Mouse (Mus musculus) stomach, embryonic 14.5 days (tissue): ENCODE results near the gene Snx20. TPM values are rescaled to one million over a fixed set of nuclear protein-coding genes. Genes with fewer than 3 reads are reported as not detected.

Source experiments
- ATAC-seq: fragments of 200-750 bp; cut with Nextera tagmentation; 2 replicates; pipeline ENCODE4 v1.8.0; 2017; ENCODE audit warnings: low read depth, moderate TSS enrichment; ENCODE audit not compliant: insufficient number of reproducible peaks, insufficient read depth, low FRiP score
- H3K27ac ChIP-seq: fragments of 300-500 bp; sonication (generic); 2 replicates; pipeline ENCODE4 v1.5.1; 2014; ENCODE audit warnings: mild to moderate bottlenecking, low read length, moderate library complexity, mixed read lengths
- H3K27me3 ChIP-seq: fragments of 300-500 bp; sonication (generic); 2 replicates; pipeline ENCODE4 v1.6.1; 2014; ENCODE audit warnings: low read length, control low read depth, mixed read lengths; ENCODE audit not compliant: control insufficient read depth, insufficient read depth
- H3K36me3 ChIP-seq: fragments of 300-500 bp; sonication (generic); 2 replicates; pipeline ENCODE4 v1.6.1; 2014; ENCODE audit warnings: mild to moderate bottlenecking, control low read depth, low read length, moderate library complexity, mixed read lengths; ENCODE audit not compliant: control insufficient read depth, insufficient read depth
- H3K4me1 ChIP-seq: fragments of 300-500 bp; sonication (generic); 2 replicates; pipeline ENCODE4 v1.6.1; 2014; ENCODE audit warnings: low read length, control low read depth, mixed read lengths; ENCODE audit not compliant: control insufficient read depth, insufficient read depth
- H3K4me2 ChIP-seq: fragments of 300-500 bp; sonication (generic); replicated peaks from 2 replicates; pipeline ENCODE4 v1.6.1; 2014; ENCODE audit warnings: low read depth, low read length, control low read depth
- H3K4me3 ChIP-seq: fragments of 300-500 bp; sonication (generic); 2 replicates; pipeline ENCODE4 v1.5.1; 2014; ENCODE audit warnings: low read depth, low read length, control low read depth
- H3K9ac ChIP-seq: fragments of 300-500 bp; sonication (generic); replicated peaks from 2 replicates; pipeline ENCODE4 v1.6.1; 2014; ENCODE audit warnings: low read depth, mild to moderate bottlenecking, control low read depth, low read length, moderate library complexity, mixed read lengths
- H3K9me3 ChIP-seq: fragments of 300-500 bp; sonication (generic); 2 replicates; pipeline ENCODE4 v1.6.1; 2016; ENCODE audit warnings: low read depth, low read length, control low read depth; ENCODE audit not compliant: control insufficient read depth
- WGBS: fragments of 180-500 bp; shearing (Covaris S2); extraction: QIAGEN DNeasy Blood & Tissue Kit; methylation state at CpG from one replicate; pipeline ENCODE4 v1.1.7; 2014; 5-methylcytosine and 5-hydroxymethylcytosine counted together
- polyA plus RNA-seq: library from polyadenylated mRNA; unstranded; fragments of >200 nt; fragmentation: Nextera tagmentation; extraction: Ambion mirVana; gene quantifications from 2 replicates; pipeline ENCODE4 v1.2.1, GENCODE M21; 2014

Snx20 gene
- 1.2 and 2.4 TPM in 2 replicates for polyA plus RNA-seq

DNA sequence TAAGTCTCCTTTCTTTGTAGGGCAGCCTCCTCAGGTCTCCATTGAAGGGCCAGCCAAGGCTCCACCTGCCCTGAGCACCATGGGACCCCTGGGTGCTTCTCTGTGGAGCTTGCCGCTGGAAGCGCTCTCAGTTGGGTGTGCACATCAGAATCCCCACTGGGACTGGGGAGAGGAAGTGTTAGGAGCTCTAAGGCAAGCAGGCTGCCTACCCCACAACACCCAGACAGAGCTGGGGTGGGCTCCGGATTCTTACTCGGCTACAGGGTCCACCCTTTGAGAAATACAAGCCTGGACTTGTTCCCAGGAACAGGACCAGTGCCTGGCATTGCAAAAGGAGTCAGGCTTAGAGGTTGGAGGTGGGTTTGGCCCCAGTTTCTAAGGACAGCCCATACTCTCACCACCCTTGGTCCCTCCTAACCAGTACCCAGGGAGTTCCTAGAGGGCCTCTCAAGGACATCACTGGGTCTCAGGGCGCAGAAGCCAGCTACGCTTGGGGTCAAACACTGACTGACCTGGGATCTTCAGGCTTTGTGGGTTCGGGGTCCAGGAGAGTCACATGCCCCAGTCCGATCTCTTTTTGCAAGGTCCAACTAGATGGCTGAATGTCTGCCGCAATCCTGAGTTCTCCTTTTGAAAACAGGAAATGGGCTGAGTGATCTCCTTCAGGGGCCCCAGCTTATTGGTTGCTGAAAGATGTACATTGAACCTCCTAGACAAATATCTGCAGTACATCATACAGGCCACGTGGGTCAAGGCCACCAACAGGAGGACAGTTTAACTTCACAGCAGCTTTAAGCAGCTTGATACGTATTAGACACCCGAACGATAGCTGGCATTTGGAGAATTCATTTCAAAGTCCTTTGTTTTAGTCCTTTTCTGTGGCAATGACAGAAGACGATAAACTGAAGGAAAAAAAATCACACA is at the start of gene Snx20:
Gene Snx20 (minus strand): TSS at position 655 of the 924 bp plus-strand sequence.
- H3K4me3 ChIP-seq, result no peak within 1 kb of the TSS
- no peaks in the 10 kb centered on the region for H3K9me3 ChIP-seq
- no peaks in the 10 kb centered on the region for H3K36me3 ChIP-seq
- H3K27ac ChIP-seq, result no peak within 1 kb of the TSS
- WGBS, result 75% methylated on average over 14 of the region's 14 CpGs
- no peak for ATAC-seq
- H3K4me2 ChIP-seq, result no peak within 1 kb of the TSS
- H3K9ac ChIP-seq, result no peak within 1 kb of the TSS
- no peaks in the 10 kb centered on the region for H3K27me3 ChIP-seq
- no peaks in the 10 kb centered on the region for H3K4me1 ChIP-seq

DNA sequence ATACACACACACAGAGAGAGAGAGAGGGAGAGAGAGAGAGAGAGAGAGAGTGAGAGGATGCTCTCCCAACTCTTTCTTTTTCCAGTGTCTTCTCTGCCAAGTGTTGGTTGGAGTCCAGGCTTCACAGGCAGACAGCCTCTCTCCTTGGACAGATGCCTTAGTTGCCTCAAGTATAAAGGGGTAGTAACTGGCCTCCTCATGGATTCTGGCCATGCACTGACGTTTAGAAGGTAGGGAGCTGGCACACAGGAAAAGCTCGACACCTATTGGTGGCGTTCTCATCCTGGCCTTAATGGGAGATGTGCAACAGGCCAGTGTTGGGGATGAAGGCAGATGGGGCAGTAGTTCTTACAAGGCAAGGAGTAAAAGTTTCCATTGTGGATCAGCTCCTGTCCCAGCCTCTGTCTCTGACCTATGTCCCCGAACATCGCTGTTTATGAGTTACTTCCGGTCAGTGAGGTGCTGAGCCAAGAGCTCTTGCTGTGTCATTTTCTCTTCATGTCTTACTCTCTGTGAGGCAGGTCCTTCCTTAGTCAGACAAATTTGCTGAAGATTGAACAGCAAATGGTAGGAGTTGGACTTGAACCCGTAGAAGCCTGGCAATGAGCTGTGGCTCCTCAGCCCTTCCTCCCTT is 47.8 kb upstream of the Snx20 start:
- H3K9me3 ChIP-seq, result no peaks in the 10 kb centered on the region
- no peaks in the 10 kb centered on the region for H3K36me3 ChIP-seq
- H3K27ac ChIP-seq, result no peak overlapping the region
- H3K4me1 ChIP-seq, result no peaks in the 10 kb centered on the region
- no peak for ATAC-seq
- no peak overlapping the region for H3K9ac ChIP-seq
- WGBS, result 82% methylated on average over 7 of the region's 7 CpGs
- no peak overlapping the region for H3K4me3 ChIP-seq
- no peaks in the 10 kb centered on the region for H3K27me3 ChIP-seq
- H3K4me2 ChIP-seq, result no peak overlapping the region

DNA sequence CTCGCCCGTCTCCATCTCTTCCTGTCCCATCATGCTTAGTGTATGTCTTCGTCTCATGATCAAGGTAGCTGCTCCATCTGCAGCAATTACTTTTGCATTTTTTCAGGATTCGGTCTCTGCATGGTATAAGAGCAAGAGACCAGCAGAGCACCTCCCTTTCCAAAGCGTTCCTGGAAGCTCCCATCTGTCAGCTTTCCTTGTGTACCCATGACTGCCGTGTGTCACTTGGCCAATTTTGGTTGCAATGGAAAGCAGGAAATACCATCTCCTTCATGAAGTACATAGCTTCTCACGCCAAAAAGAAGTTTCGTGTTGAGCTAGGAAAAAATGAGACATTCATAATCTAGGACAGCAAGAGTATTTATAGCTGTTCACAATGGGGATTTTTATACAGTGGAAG is 45.1 kb upstream of the Snx20 start:
- 84% methylated on average over 8 of the region's 8 CpGs for WGBS
- no peaks in the 10 kb centered on the region for H3K9me3 ChIP-seq
- H3K27me3 ChIP-seq, result no peaks in the 10 kb centered on the region
- H3K36me3 ChIP-seq, result no peaks in the 10 kb centered on the region
- no peak overlapping the region for H3K9ac ChIP-seq
- H3K4me1 ChIP-seq, result no peaks in the 10 kb centered on the region
- H3K27ac ChIP-seq, result no peak overlapping the region
- no peak overlapping the region for H3K4me2 ChIP-seq
- ATAC-seq, result no peak
- H3K4me3 ChIP-seq, result no peak overlapping the region

DNA sequence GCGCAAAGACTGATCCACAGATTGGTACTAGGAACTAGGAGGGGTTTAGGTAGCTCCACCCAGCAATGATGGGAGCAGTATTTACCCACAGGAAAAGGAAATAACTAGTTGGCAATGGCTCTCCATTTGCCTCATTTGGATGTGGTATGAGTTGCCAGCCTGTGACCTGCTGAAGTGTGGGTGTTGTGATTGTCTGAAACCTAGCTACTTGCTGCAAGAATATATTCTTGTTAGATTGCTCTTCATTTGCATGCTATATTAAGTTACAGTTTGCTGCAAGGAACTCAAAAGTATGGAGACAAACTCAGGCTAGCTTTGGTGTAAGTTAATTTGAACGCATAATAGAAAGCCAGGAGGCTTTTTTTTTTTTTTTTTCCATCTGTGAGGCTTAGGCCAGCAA is 44.6 kb upstream of the Snx20 start:
- H3K4me1 ChIP-seq, result no peaks in the 10 kb centered on the region
- no peak for ATAC-seq
- WGBS, result 88% methylated on average over 2 of the region's 2 CpGs
- H3K27ac ChIP-seq, result no peak overlapping the region
- H3K9ac ChIP-seq, result no peak overlapping the region
- H3K9me3 ChIP-seq, result no peaks in the 10 kb centered on the region
- no peaks in the 10 kb centered on the region for H3K36me3 ChIP-seq
- no peak overlapping the region for H3K4me2 ChIP-seq
- no peaks in the 10 kb centered on the region for H3K27me3 ChIP-seq
- no peak overlapping the region for H3K4me3 ChIP-seq

DNA sequence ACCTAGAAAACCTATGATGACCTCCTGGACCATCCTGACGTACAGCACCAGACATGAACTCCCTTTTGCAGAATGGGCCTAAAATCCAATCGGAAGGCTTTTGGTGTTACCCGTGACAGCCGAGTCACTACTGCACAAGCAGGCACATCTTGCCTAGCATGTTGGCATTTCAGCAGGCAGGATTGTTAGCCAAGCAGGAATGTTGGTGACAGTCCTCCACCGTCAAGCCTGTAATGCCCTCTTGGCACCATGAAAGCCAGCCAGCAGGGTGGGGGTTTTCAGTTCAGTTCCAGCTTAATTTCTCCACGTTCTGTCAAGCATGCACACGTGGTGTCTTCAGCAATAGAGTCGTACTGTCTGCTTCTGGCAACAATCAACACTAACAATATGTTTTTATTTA is 41.1 kb upstream of the Snx20 start:
- Histone ChIP-seq H3K4me1 (no peaks in the 10 kb centered on the region), H3K4me3 (no peak overlapping the region), H3K27ac (no peak overlapping the region), H3K27me3 (no peaks in the 10 kb centered on the region), H3K36me3 (no peaks in the 10 kb centered on the region), H3K9ac (no peak overlapping the region), H3K9me3 (no peaks in the 10 kb centered on the region), H3K4me2 (no peak overlapping the region)
- 86% methylated on average over 8 of the region's 8 CpGs for WGBS
- ATAC-seq, result no peak

DNA sequence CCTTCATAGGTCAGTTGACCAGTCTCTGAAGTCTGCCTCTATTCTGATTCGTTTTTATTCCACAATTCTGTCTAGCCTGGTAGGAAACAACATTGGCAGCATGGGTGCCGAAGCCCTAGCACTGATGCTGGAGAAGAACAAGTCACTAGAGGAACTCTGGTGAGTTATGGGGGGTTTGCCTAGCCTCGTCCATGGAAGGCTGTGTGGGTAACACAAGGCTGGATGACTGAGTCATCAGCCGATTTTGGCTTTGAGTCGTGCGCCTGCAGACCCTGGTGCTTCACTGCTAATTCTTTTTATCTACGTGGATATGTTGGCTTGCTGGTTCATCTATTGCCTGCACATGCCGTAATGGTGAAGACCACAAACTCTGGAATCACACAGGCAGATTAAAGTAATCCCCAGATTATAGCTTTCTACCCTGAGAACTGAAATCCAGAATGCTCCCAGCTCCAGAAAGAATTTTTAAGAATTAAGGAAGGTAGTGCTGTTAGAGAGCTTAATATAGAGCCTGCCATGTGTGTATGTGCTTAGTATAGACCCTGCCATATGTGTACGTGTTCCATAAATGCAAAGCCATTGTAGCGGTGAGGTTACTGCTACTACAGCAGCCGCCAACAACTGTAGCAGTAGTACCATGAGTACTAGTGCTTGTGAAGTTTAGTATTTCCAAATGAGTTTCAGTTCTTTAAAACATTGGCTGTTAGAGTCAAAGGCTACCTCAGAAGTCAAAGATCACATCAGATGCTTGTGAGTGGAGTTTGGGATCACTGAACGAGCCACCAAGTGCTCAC is 39.6 kb upstream of the Snx20 start:
- 86% methylated on average over 12 of the region's 12 CpGs for WGBS
- no peak for ATAC-seq

DNA sequence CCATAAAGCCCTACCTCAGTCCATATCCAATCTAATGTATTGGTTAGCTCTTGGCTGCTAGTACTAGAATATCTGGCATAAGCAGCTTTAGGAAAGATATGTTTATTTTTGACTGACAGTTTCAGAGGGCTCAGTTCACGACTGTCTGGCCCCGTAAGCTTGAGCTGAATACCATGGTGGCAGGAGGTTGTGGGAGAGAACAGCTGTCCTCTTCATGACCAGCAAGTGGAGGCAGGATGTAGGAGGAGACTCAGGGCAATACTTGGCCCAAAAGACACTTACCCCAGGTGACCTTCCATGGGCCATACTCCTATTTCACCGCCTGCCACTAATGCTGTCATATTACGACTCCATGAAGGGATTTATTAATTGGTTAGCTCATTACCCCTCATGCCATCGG is 37.9 kb upstream of the Snx20 start:
- no peaks in the 10 kb centered on the region for H3K9me3 ChIP-seq
- no peak overlapping the region for H3K4me3 ChIP-seq
- no peaks in the 10 kb centered on the region for H3K27me3 ChIP-seq
- H3K9ac ChIP-seq, result no peak overlapping the region
- 72% methylated on average over 5 of the region's 5 CpGs for WGBS
- H3K4me2 ChIP-seq, result no peak overlapping the region
- no peaks in the 10 kb centered on the region for H3K4me1 ChIP-seq
- no peaks in the 10 kb centered on the region for H3K36me3 ChIP-seq
- no peak for ATAC-seq
- no peak overlapping the region for H3K27ac ChIP-seq

More for the DNA sequence above, 39.6 kb upstream of the Snx20 start:
- no peak overlapping the region for H3K27ac ChIP-seq
- H3K9me3 ChIP-seq, result no peaks in the 10 kb centered on the region
- H3K4me3 ChIP-seq, result no peak overlapping the region
- no peaks in the 10 kb centered on the region for H3K27me3 ChIP-seq
- no peaks in the 10 kb centered on the region for H3K36me3 ChIP-seq
- no peaks in the 10 kb centered on the region for H3K4me1 ChIP-seq
- H3K4me2 ChIP-seq, result no peak overlapping the region
- H3K9ac ChIP-seq, result no peak overlapping the region

DNA sequence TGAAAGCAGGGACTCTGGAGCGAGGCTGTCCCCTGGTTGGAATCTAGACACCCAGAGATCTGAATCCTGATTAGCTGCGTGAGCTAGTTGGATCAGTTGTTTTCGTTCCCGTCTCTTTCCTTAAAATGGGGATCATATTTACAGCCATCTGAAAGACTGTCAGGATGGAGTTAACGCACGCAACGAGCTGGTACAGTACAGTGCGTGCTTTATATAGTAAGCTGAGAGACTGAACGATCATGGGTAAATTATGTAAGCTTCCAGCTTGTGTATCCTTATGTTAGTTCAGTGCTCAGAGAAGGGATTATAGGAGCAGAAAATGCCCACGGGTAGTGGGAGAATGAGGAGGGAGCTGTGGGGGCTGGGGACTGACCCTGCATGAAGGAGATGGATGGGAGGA is 35.6 kb upstream of the Snx20 start:
- H3K4me3 ChIP-seq, result no peak overlapping the region
- H3K4me1 ChIP-seq, result 0 out of 2 replicates have a peak, but pooled peaks cover 3% of the 10 kb centered on the region
- H3K27ac ChIP-seq, result no peak overlapping the region
- 72% methylated on average over 10 of the region's 10 CpGs for WGBS
- H3K27me3 ChIP-seq, result no peaks in the 10 kb centered on the region
- no peak overlapping the region; the same call in 1 of the 2 replicates for H3K4me2 ChIP-seq
- H3K36me3 ChIP-seq, result no peaks in the 10 kb centered on the region
- no peaks in the 10 kb centered on the region for H3K9me3 ChIP-seq
- H3K9ac ChIP-seq, result no peak overlapping the region
- no peak for ATAC-seq
